Mouse (Mus musculus): ENCODE results near the gene Gm10277. TPM values are rescaled to one million over a fixed set of nuclear protein-coding genes. Genes with fewer than 3 reads are reported as not detected.

The Gm10277 gene
- 1.4 and 1.6 TPM in 2 replicates for polyA plus RNA-seq (2015; fragmentation: Nextera tagmentation; extraction: Ambion mirVana)

GRCm38 (mm10) chr11:77787707-77788106, at the start of gene Gm10277:
Gm10277 (minus strand) TSS chr11:77787747.

GRCm38 (mm10) chr11:77762783-77763672, 24.5 kb downstream of the Gm10277 start, which contains the start of gene Myo18a:
Myo18a (plus strand) TSS chr11:77763246.

Other genes starting within 250 kb of the Gm10277 start
- 8.0 and 9.8 TPM in 2 replicates for gene Taok1, start 179.9 kb downstream of the Gm10277 start, polyA plus RNA-seq (2015; fragmentation: Nextera tagmentation; extraction: Ambion mirVana)
- gene Nufip2, start 101.6 kb downstream of the Gm10277 start, polyA plus RNA-seq (2015; fragmentation: Nextera tagmentation; extraction: Ambion mirVana), result 4.0 and 4.5 TPM in 2 replicates
- not detected in 2 replicates for gene Cryba1, start 62.5 kb downstream of the Gm10277 start, polyA plus RNA-seq (2015; fragmentation: Nextera tagmentation; extraction: Ambion mirVana)
- 19.3 and 24.5 TPM in 2 replicates for gene Myo18a, start 24.5 kb downstream of the Gm10277 start, polyA plus RNA-seq (2015; fragmentation: Nextera tagmentation; extraction: Ambion mirVana)
- 0.41 and 0.72 TPM in 2 replicates for gene Pipox, start 106.3 kb upstream of the Gm10277 start, polyA plus RNA-seq (2015; fragmentation: Nextera tagmentation; extraction: Ambion mirVana)
- 0.07 TPM in 1 of 2 replicates, not detected in the other for gene Sez6, start 143.1 kb upstream of the Gm10277 start, polyA plus RNA-seq (2015; fragmentation: Nextera tagmentation; extraction: Ambion mirVana)
- 9.8 and 12.5 TPM in 2 replicates for gene Phf12, start 195.0 kb upstream of the Gm10277 start, polyA plus RNA-seq (2015; fragmentation: Nextera tagmentation; extraction: Ambion mirVana)
- gene Dhrs13, start 244.5 kb upstream of the Gm10277 start, polyA plus RNA-seq (2015; fragmentation: Nextera tagmentation; extraction: Ambion mirVana), result 10.2 and 12.3 TPM in 2 replicates